Mouse (Mus musculus): ENCODE results near the gene Cdca4. TPM values are rescaled to one million over a fixed set of nuclear protein-coding genes. Genes with fewer than 3 reads are reported as not detected.

Gene Cdca4
- polyA plus RNA-seq, 1 experiment from 2014 or later = 170 TPM

Other genes starting within 250 kb of the Cdca4 start
- gene Inf2, start 240.6 kb downstream of the Cdca4 start, polyA plus RNA-seq (2014; fragmentation: Nextera tagmentation; extraction: Ambion mirVana) = 1.6 and 2.4 TPM in 2 replicates
- 1.9 and 2.1 TPM in 2 replicates for gene Adssl1, start 209.4 kb downstream of the Cdca4 start, polyA plus RNA-seq (2014; fragmentation: Nextera tagmentation; extraction: Ambion mirVana)
- 227 and 257 TPM in 2 replicates for gene Siva1, start 184.7 kb downstream of the Cdca4 start, polyA plus RNA-seq (2014; fragmentation: Nextera tagmentation; extraction: Ambion mirVana)
- gene Akt1, start 154.5 kb downstream of the Cdca4 start, polyA plus RNA-seq (2014; fragmentation: Nextera tagmentation; extraction: Ambion mirVana) = 99.4 and 123 TPM in 2 replicates
- 4.4 and 5.3 TPM in 2 replicates for gene Zbtb42, start 150.6 kb downstream of the Cdca4 start, polyA plus RNA-seq (2014; fragmentation: Nextera tagmentation; extraction: Ambion mirVana)
- gene Cep170b, start 109.0 kb downstream of the Cdca4 start, polyA plus RNA-seq (2014; fragmentation: Nextera tagmentation; extraction: Ambion mirVana) = 12.6 and 15.2 TPM in 2 replicates
- 3.7 and 4.1 TPM in 2 replicates for gene Pld4, start 68.8 kb downstream of the Cdca4 start, polyA plus RNA-seq (2014; fragmentation: Nextera tagmentation; extraction: Ambion mirVana)
- gene Ahnak2, start 26.8 kb downstream of the Cdca4 start, polyA plus RNA-seq (2014; fragmentation: Nextera tagmentation; extraction: Ambion mirVana) = 0.08 and 0.16 TPM in 2 replicates
- gene Clba1, start 20.5 kb downstream of the Cdca4 start, polyA plus RNA-seq (2014; fragmentation: Nextera tagmentation; extraction: Ambion mirVana) = 12.5 and 15.3 TPM in 2 replicates
- gene Gpr132, start 38.8 kb upstream of the Cdca4 start, polyA plus RNA-seq (2014; fragmentation: Nextera tagmentation; extraction: Ambion mirVana) = not detected in 2 replicates
- 3.2 and 4.3 TPM in 2 replicates for gene Jag2, start 100.4 kb upstream of the Cdca4 start, polyA plus RNA-seq (2014; fragmentation: Nextera tagmentation; extraction: Ambion mirVana)
- 57.6 and 59.2 TPM in 2 replicates for gene Nudt14, start 112.7 kb upstream of the Cdca4 start, polyA plus RNA-seq (2014; fragmentation: Nextera tagmentation; extraction: Ambion mirVana)
- 26.7 and 27.8 TPM in 2 replicates for gene Btbd6, start 147.1 kb upstream of the Cdca4 start, polyA plus RNA-seq (2014; fragmentation: Nextera tagmentation; extraction: Ambion mirVana)
- gene Brf1, start 171.3 kb upstream of the Cdca4 start, polyA plus RNA-seq (2014; fragmentation: Nextera tagmentation; extraction: Ambion mirVana) = 67.3 and 70.8 TPM in 2 replicates
- gene Pacs2, start 185.1 kb upstream of the Cdca4 start, polyA plus RNA-seq (2014; fragmentation: Nextera tagmentation; extraction: Ambion mirVana) = 24.7 and 25.6 TPM in 2 replicates
- not detected in 2 replicates for gene Tex22, start 245.1 kb upstream of the Cdca4 start, polyA plus RNA-seq (2014; fragmentation: Nextera tagmentation; extraction: Ambion mirVana)